Mouse (Mus musculus): ENCODE measurements around the gene Thop1.
"Not testable (repeated sequence)": the region's sequence is repeated elsewhere in the genome, so short reads cannot be mapped to it uniquely, and the experiment has no call there.

The Thop1 gene

GRCm38 (mm10) chr10:81069836-81070235 is at the start of gene Thop1:
Thop1 (plus strand) TSS chr10:81070035.
- ATAC-seq (ENCODE audit: insufficient number of reproducible peaks, low FRiP score, low TSS enrichment): peak; percentile 93

DNA sequence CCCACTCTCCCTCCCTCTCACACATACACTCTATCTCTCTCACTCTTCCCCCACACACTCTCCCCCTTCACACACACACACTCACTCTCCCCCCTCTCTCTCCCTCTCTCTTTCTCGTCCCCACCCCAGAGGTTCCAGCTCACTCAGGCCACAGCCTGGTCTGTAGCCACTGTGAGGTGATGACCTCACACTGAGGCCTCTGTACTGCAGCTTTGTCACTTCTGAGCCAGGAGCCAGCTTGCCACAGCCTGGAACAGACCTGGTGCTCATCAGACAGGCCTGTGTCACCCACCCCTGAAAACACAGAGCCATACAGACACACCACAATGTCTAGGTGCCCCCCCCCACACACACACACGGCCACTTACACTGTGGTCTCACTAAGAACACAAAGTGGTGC is 49.6 kb upstream of the Thop1 start:
- ATAC-seq (ENCODE audit: insufficient number of reproducible peaks, low FRiP score, low TSS enrichment): no peak

DNA sequence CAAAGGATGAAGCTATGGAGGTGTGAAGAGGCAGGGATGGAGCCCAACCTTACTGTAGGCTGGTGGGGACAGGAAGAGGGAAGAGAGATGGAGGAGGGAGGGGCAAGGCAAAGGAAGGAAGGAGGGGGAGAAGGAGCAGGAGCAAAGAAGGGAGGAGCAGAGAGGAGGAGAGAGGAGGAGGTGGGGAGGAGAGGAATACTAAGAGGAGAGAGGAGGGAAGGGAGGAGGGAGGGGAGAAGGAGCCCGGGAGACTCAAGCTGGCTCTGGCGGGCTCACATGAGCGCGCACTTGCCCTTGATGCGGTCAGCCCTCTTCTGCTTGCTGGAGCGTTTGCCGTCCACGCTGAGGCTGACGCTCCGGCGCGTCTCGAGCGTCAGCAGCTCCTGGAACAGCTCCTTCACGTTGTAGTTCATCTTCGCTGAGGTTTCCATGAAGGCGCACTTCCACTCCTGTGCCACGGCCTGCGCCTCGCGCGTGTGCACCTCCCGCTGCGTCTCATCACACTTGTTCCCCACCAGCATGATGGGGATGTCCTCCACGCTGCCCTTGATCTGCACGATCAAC is 48.2 kb upstream of the Thop1 start:
- no peak for ATAC-seq (ENCODE audit: insufficient number of reproducible peaks, low FRiP score, low TSS enrichment)

- no peak for ATAC-seq (ENCODE audit: insufficient number of reproducible peaks, low FRiP score, low TSS enrichment)
Measured at GRCm38 (mm10) chr10:81022744-81023143, 47.1 kb upstream of the Thop1 start.

GRCm38 (mm10) chr10:81024346-81024937 is 45.4 kb upstream of the Thop1 start:
- ATAC-seq (ENCODE audit: insufficient number of reproducible peaks, low FRiP score, low TSS enrichment): no peak

- 0 out of 2 replicates have a peak, but pooled peaks have one; percentile 6 for ATAC-seq (ENCODE audit: insufficient number of reproducible peaks, low FRiP score, low TSS enrichment)
Measured at GRCm38 (mm10) chr10:81025047-81025621, 44.7 kb upstream of the Thop1 start.

GRCm38 (mm10) chr10:81025639-81026275 is 44.1 kb upstream of the Thop1 start, which contains the start of gene Diras1:
Diras1 (minus strand) TSS chr10:81025662.
- ATAC-seq (ENCODE audit: insufficient number of reproducible peaks, low FRiP score, low TSS enrichment): no peak

- ATAC-seq (ENCODE audit: insufficient number of reproducible peaks, low FRiP score, low TSS enrichment): no peak
Measured at GRCm38 (mm10) chr10:81026857-81027256, 43.0 kb upstream of the Thop1 start.

DNA sequence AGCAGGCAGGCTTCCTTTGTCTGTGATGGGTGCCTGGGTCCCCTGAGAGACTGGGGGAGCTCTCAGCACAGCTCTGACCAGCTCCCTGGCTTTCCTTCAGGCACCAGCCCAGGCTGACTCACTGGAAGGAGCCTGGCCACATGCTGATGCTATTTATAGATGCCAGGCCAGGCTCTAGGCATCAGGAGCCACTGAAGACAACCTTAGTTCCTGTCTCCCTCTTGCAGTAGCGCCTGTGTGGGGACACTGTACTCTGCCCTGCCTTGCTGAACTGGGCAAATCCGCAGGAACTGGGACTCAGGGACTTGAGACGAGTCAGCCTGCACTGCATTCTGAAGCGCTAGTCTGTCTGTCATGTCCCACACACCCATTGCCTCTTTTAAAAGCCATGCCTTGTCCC is 42.5 kb upstream of the Thop1 start:
- ATAC-seq (ENCODE audit: insufficient number of reproducible peaks, low FRiP score, low TSS enrichment): peak; percentile 73

DNA sequence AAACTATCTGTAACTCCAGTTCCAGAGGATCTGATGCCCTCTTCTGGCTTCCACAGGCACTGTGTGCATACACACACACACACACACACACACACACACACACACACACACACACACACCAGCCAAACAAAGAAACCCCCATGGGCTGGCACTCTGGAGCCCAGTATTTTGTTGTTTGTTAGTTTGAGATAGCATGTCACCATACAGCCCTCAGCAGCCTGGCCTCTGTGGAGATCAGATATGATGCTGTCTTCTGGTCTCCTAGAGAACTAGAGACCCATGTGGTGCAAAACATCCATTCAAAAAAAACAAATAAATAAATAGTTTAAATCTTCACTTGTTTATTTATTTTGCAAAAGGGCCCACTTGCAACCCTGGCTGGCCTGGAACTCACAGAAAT is 41.6 kb upstream of the Thop1 start:
- no peak for ATAC-seq (ENCODE audit: insufficient number of reproducible peaks, low FRiP score, low TSS enrichment)

- no peak for ATAC-seq (ENCODE audit: insufficient number of reproducible peaks, low FRiP score, low TSS enrichment)
Measured at GRCm38 (mm10) chr10:81029031-81029430, 40.8 kb upstream of the Thop1 start.

- no peak for ATAC-seq (ENCODE audit: insufficient number of reproducible peaks, low FRiP score, low TSS enrichment)
Measured at GRCm38 (mm10) chr10:81033586-81033985, 36.2 kb upstream of the Thop1 start.

DNA sequence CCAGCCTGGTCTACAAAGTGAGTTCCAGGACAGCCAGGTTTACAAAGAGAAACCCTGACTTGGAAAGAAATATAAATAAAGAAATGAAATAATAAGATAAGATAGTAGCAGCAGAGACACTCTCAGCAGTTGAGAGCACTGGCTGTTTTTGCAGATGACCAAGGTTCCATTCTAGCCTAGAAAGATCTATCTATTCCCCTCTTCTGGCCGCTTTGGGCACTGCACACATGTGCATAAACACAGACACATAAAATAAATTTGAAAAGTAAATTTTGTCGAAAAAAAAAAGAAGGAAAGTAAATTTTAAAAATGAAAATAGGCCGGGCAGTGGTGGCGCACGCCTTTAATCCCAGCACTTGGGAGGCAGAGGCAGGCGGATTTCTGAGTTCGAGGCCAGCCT is 33.6 kb upstream of the Thop1 start:
- ATAC-seq (ENCODE audit: insufficient number of reproducible peaks, low FRiP score, low TSS enrichment): no peak

GRCm38 (mm10) chr10:81036988-81037580 is 32.8 kb upstream of the Thop1 start, which contains the start of gene Slc39a3:
Slc39a3 (minus strand) TSS chr10:81037426.
- peak; percentile 98 for ATAC-seq (ENCODE audit: insufficient number of reproducible peaks, low FRiP score, low TSS enrichment)

DNA sequence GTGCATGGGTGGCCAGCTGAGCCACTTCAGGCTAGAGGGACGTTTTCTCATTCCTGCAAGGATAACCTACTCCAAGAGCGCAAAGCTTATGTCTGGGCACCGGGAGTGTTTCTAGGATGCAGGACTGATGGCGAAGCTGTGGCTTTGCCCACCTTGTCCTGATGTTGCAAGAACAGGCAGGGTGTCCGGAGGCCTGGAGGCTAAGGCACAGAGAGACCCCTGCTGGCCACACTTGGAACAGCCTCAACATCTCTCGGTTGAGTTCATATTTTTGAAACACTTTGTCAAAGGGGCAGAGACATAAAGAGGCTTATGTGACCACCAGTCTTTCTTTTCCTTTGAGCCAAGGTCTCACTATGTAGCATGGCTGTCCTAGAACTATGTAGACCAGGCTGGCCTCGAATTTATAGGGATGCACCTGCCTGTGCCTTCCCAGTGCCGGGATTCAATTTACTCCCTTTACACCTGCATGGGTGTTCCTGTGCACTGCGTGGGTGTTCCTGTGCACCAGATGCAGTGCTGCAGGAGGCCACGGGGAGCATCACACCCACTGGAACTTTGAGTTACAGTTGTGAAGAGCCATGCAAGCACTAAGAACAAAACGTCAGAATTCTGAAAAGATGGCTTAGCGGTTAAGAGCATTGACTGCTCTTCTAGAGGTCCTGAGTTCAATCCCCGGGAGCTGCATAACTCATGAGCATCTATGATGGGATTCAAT is 28.2 kb upstream of the Thop1 start:
- ATAC-seq (ENCODE audit: insufficient number of reproducible peaks, low FRiP score, low TSS enrichment): no peak

DNA sequence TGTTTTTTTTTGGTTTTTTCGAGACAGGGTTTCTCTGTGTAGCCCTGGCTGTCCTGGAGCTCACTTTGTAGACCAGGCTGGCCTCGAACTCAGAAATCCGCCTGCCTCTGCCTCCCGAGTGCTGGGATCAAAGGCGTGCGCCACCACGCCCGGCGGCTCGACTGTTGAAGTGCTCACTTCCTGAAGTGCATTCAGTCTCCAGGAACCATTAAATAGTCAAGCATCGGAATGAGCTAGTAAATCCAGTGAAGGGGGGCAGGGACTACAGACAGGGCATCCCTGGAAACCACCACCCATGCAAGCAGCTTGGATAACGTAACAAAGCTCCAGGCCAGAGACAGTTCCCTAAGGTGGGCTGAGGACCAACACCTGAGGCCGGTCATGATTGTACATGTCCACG is 24.6 kb upstream of the Thop1 start:
- not testable (repeated sequence) for ATAC-seq (ENCODE audit: insufficient number of reproducible peaks, low FRiP score, low TSS enrichment)

DNA sequence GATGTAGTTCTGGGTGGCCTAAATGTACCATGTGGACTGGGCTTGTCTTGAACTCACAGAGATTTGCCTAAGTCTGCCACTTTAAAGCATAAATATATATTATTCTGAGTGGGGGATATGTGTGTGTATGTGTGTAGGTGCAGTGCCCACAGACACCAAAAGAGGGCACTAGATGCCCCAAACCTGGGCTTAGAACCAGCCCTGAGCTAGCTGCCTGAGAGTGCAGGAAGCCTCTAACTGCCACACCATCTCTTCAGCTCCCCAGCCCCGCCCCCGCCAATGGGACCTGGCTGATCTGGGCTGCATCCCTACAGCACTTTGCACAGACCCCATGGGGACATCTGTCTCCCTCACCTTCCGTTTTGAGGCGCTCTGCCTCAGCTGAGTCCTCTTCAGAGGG is 19.2 kb upstream of the Thop1 start:
- no peak for ATAC-seq (ENCODE audit: insufficient number of reproducible peaks, low FRiP score, low TSS enrichment)

- ATAC-seq (ENCODE audit: insufficient number of reproducible peaks, low FRiP score, low TSS enrichment): no peak
Measured at GRCm38 (mm10) chr10:81051133-81051532, 18.7 kb upstream of the Thop1 start.

GRCm38 (mm10) chr10:81052577-81052976 is 17.3 kb upstream of the Thop1 start:
- ATAC-seq (ENCODE audit: insufficient number of reproducible peaks, low FRiP score, low TSS enrichment): no peak

DNA sequence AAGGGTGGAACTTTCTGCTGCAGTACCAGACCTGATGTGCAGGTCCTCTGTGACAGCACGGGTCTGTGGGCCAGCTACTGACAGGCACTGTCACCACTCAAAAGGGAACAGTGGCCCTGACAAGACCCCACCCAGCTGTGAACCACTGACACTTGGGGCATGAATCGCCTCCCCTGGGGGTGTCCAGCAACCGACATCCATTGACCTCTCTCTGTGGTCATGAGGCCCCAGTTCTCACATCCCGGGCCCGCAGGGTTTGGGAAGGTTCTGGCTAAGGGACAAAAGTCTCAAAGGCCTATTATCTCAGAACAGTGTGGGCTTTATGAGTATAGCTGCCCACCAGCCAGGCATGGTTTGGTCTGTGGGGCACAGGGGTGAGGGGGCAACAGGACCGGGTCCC is 14.7 kb upstream of the Thop1 start:
- no peak for ATAC-seq (ENCODE audit: insufficient number of reproducible peaks, low FRiP score, low TSS enrichment)

Measured in cerebellum, adult (tissue).